Mouse (Mus musculus) NIH3T3 (cell line): ENCODE data around the gene Bdh1.

ENCODE experiments used
- DNase-seq: peaks from one replicate; pipeline ENCODE4 v3.0.0-alpha.2; 2012; ENCODE audit warnings: low read depth

Bdh1 gene

GRCm38 (mm10) chr16:31428675-31429470 is 6.8 kb downstream of the Bdh1 start:
- no peak for DNase-seq

GRCm38 (mm10) chr16:31429471-31430155 is 7.5 kb downstream of the Bdh1 start:
- no peak for DNase-seq

- no peak for DNase-seq
Measured at GRCm38 (mm10) chr16:31433466-31434110, 11.5 kb downstream of the Bdh1 start.

- no peak for DNase-seq
Measured at GRCm38 (mm10) chr16:31435146-31435545, 13.1 kb downstream of the Bdh1 start.

GRCm38 (mm10) chr16:31436085-31436484 is 14.0 kb downstream of the Bdh1 start:
- DNase-seq = peak; percentile 27

GRCm38 (mm10) chr16:31437358-31437757 is 15.3 kb downstream of the Bdh1 start:
- no peak for DNase-seq

- no peak for DNase-seq
Measured at GRCm38 (mm10) chr16:31439529-31439928, 17.4 kb downstream of the Bdh1 start.

- peak; percentile 40 for DNase-seq
Measured at GRCm38 (mm10) chr16:31440046-31440445, 18.0 kb downstream of the Bdh1 start.

- peak; percentile 84 for DNase-seq
Measured at GRCm38 (mm10) chr16:31444521-31444920, 22.4 kb downstream of the Bdh1 start.

- no peak for DNase-seq
Measured at GRCm38 (mm10) chr16:31446067-31446853, 24.2 kb downstream of the Bdh1 start.

GRCm38 (mm10) chr16:31449973-31450372 is 27.9 kb downstream of the Bdh1 start:
- no peak for DNase-seq

GRCm38 (mm10) chr16:31451235-31451634 is 29.2 kb downstream of the Bdh1 start:
- DNase-seq = no peak

- DNase-seq = no peak
Measured at GRCm38 (mm10) chr16:31452467-31452866, 30.4 kb downstream of the Bdh1 start.

GRCm38 (mm10) chr16:31454013-31454412 is 31.9 kb downstream of the Bdh1 start:
- peak; percentile 75 for DNase-seq

- peak; percentile 42 for DNase-seq
Measured at GRCm38 (mm10) chr16:31455276-31456045, 33.4 kb downstream of the Bdh1 start.

- peak; percentile 93 for DNase-seq
Measured at GRCm38 (mm10) chr16:31458229-31458918, 36.3 kb downstream of the Bdh1 start.

- no peak for DNase-seq
Measured at GRCm38 (mm10) chr16:31459968-31460461, 37.9 kb downstream of the Bdh1 start.

- DNase-seq = no peak
Measured at GRCm38 (mm10) chr16:31460506-31460905, 38.4 kb downstream of the Bdh1 start.

- no peak for DNase-seq
Measured at GRCm38 (mm10) chr16:31461046-31461445, 39.0 kb downstream of the Bdh1 start.

GRCm38 (mm10) chr16:31462113-31462687 is 40.1 kb downstream of the Bdh1 start:
- no peak for DNase-seq
